Mouse (Mus musculus) kidney, embryonic 15.5 days (tissue): Measurements from ENCODE around the gene Il13ra1. TPM values are rescaled to one million over a fixed set of nuclear protein-coding genes. Genes with fewer than 3 reads are reported as not detected.

Source experiments
- ATAC-seq: fragments of 200-750 bp; cut with Nextera tagmentation; replicated peaks from 2 replicates; pipeline ENCODE4 v1.8.0; 2017; ENCODE audit warnings: moderate TSS enrichment; ENCODE audit not compliant: low FRiP score
- H3K27ac ChIP-seq: fragments of 300-500 bp; sonication (generic); 2 replicates; pipeline ENCODE4 v1.5.1; 2015; ENCODE audit warnings: mild to moderate bottlenecking, inconsistent platforms
- H3K27me3 ChIP-seq: fragments of 300-500 bp; sonication (generic); 2 replicates; pipeline ENCODE4 v1.6.1; 2015; ENCODE audit warnings: inconsistent platforms
- H3K36me3 ChIP-seq: fragments of 300-500 bp; sonication (generic); 2 replicates; pipeline ENCODE4 v1.6.1; 2015; ENCODE audit warnings: inconsistent platforms
- H3K4me1 ChIP-seq: fragments of 300-500 bp; sonication (generic); 2 replicates; pipeline ENCODE4 v1.6.1; 2015; ENCODE audit warnings: inconsistent platforms
- H3K4me2 ChIP-seq: fragments of 300-500 bp; sonication (generic); 2 replicates; pipeline ENCODE4 v1.6.1; 2015; ENCODE audit warnings: moderate library complexity, mild to moderate bottlenecking, inconsistent platforms
- H3K4me3 ChIP-seq: fragments of 300-500 bp; sonication (generic); replicated peaks from 2 replicates; pipeline ENCODE4 v1.5.1; 2015; ENCODE audit warnings: mild to moderate bottlenecking, inconsistent platforms
- H3K9ac ChIP-seq: fragments of 300-500 bp; sonication (generic); 2 replicates; pipeline ENCODE4 v1.6.1; 2015; ENCODE audit warnings: mild to moderate bottlenecking, inconsistent platforms
- H3K9me3 ChIP-seq: fragments of 300-500 bp; sonication (generic); replicated peaks from 2 replicates; pipeline ENCODE4 v1.6.1; 2016; ENCODE audit warnings: inconsistent platforms
- WGBS: fragments of 180-500 bp; shearing (Covaris S2); methylation state at CpG from one replicate; pipeline ENCODE4 v1.1.7; 2015; ENCODE audit warnings: mixed read lengths; 5-methylcytosine and 5-hydroxymethylcytosine counted together
- polyA plus RNA-seq: library from polyadenylated mRNA; unstranded; fragments of >200 nt; fragmentation: Nextera tagmentation; extraction: Ambion mirVana; gene quantifications from 2 replicates; pipeline ENCODE4 v1.2.1, GENCODE M21; 2015

The Il13ra1 gene
- 28.4 and 30.5 TPM in 2 replicates for polyA plus RNA-seq

DNA sequence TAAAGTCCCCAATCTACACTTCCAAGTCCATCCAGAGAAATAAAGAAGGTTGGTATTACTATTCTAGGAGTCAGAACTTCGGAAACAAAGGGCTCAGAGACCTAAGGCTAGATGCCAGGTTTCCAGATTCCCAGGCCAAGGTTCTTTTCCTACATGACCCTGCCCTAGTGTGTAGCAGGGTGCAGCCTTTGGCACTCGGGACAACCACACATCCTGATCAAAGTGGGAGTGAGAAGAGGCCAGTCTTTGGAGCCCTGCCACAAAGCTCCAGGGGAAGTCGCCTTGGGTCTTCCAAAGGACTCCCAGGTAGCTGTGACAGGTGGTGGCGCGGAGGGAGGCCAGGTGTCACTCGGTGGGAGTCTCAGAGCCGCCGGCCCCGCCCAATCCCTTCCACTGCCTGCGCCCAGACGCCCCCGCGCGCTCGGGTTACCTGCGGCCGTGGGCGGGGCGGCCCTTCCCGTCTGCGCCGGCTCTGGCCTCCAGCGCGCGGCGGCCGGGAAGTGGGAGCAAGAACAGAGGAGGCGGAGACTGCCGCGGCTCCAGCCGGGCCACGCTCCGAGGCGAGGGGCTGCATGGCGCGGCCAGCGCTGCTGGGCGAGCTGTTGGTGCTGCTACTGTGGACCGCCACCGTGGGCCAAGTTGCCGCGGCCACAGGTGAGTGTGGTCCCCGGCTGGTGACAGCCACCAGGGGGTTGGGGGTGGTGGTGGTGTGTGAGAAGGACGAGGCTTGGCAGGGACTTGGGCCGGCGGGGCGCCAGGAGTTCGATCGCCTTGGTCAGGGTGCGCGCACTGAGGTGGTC, at the start of gene Il13ra1:
Gene Il13ra1 (plus strand): TSS at position 489 of the 800 bp plus-strand sequence.
- 24% methylated on average over 43 of the region's 51 CpGs for WGBS
- peak within 1 kb of the TSS; percentile 54; the same call in 1 of the 2 replicates for H3K27ac ChIP-seq
- H3K27me3 ChIP-seq, result no peaks in the 10 kb centered on the region

DNA sequence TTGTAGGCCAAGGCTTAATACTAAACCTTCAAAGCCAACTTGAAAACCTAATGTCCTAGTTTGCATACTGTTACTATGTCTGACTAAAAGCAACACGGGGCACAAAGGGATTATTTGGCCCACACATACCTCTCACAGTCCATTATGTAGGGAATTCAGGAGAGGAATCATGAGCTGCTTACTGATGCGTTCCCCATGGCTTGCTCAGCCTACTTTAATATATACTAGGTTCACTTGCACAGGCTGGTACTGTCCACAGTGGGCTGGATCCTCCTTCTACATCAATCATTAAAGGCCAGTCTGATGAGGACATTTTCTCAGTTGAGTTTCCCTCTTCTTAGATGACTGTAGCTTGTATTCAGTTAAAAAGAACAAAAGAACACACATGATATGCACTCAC, 37.9 kb upstream of the Il13ra1 start:
- no peak for ATAC-seq
- no peak overlapping the region for H3K9ac ChIP-seq
- H3K27ac ChIP-seq, result no peak overlapping the region

More for the DNA sequence above, at the start of gene Il13ra1:
- no peaks in the 10 kb centered on the region for H3K4me1 ChIP-seq
- H3K36me3 ChIP-seq, result no peaks in the 10 kb centered on the region
- H3K4me2 ChIP-seq, result peak within 1 kb of the TSS; percentile 70
- ATAC-seq, result peak; percentile 93
- H3K4me3 ChIP-seq, result peak within 1 kb of the TSS; percentile 55
- no peaks in the 10 kb centered on the region for H3K9me3 ChIP-seq
- H3K9ac ChIP-seq, result peak within 1 kb of the TSS; percentile 55

DNA sequence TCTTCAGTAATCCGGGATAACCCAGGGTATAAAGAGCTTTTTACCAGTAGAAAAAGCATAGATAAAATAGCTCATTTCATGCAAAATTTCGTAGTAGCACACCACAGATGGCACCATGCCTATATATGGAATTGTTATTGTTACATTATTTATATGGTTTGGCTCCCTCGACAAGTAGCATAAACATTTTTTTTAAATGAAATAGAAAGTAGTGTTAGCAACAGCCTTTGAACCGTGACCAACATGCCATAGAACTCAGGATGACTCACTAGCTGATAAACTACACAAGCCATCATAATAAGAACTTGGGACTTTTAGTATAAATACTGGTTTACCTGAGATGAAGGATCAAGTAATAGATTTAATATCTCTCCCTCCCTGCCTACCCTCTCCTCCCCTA, 34.7 kb upstream of the Il13ra1 start:
- H3K27ac ChIP-seq, result no peak overlapping the region
- no peak overlapping the region for H3K4me3 ChIP-seq
- 64% methylated on average over 4 of the region's 4 CpGs for WGBS
- no peak overlapping the region for H3K4me2 ChIP-seq
- ATAC-seq, result no peak
- no peak overlapping the region for H3K9ac ChIP-seq
- H3K4me1 ChIP-seq, result no peaks in the 10 kb centered on the region
- H3K36me3 ChIP-seq, result no peaks in the 10 kb centered on the region
- H3K27me3 ChIP-seq, result no peaks in the 10 kb centered on the region
- H3K9me3 ChIP-seq, result no peaks in the 10 kb centered on the region

More for the DNA sequence above, 37.9 kb upstream of the Il13ra1 start:
- H3K4me1 ChIP-seq, result no peaks in the 10 kb centered on the region
- H3K9me3 ChIP-seq, result no peaks in the 10 kb centered on the region
- no peaks in the 10 kb centered on the region for H3K36me3 ChIP-seq
- H3K27me3 ChIP-seq, result no peaks in the 10 kb centered on the region
- no peak overlapping the region for H3K4me2 ChIP-seq
- no peak overlapping the region for H3K4me3 ChIP-seq
- 79% methylated on average over 2 of the region's 2 CpGs for WGBS

DNA sequence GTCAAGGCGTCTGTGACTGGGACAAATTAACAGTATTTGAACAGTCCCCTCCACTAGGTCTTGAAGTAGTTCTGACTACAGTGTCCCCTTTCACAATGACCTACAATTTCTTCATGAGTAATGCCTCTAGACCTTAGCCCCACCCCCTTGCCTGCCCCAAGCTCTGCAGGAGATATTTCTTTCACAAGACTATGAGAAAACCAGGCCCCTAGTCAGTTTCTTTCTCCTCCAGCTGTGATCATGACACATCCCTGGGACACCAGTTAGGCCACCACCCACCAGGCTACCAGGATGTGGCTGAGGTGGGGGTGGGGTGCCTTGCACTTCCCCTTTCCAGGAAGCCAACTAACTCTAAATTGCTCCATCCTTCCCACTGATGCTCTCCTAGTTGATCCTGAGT, 29.0 kb upstream of the Il13ra1 start:
- Histone ChIP-seq H3K9me3 (no peaks in the 10 kb centered on the region), H3K27ac (no peak overlapping the region), H3K4me1 (no peaks in the 10 kb centered on the region), H3K9ac (no peak overlapping the region), H3K36me3 (no peaks in the 10 kb centered on the region), H3K4me3 (no peak overlapping the region), H3K27me3 (no peaks in the 10 kb centered on the region), H3K4me2 (no peak overlapping the region)
- WGBS, result 80% methylated on average over 1 of the region's 1 CpGs
- ATAC-seq, result no peak

DNA sequence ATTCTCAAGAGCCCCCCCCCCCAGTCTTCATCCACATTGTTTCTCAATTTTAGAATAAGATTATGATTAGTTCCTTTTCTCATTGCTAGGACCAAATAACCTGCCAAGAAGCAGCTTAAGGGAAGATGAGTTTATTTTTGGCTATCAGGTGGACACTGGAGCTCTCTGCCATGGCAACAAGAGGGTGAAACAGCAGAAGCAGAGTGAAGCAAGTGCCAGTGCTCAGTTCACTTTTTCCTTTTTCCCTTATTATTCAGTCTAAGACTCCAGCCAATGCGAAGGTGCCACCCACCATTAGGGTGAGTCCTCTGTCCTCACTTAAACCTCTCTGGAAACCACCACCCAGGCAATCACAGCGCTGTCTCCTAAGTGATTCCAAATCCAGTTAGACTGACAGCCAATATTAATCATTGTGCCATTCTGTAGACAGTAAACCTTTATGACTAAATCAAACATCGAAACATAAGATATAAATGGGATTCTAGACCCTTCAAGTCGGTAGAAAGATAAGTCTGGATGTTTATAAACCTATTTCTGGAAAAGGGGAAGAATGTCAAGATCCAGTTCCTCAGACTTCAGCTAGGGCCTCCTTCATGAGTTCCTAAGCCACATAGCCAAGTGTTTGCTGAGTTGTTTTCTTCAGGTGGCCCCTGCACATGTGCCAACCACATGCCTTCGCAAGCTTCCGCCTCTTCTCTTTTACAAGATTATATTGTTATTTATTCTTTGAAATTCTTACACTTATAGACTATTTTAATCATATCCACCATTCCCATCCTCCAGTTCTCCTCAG, 23.2 kb upstream of the Il13ra1 start:
- H3K27ac ChIP-seq, result no peak overlapping the region
- no peak overlapping the region for H3K4me2 ChIP-seq
- H3K4me1 ChIP-seq, result no peaks in the 10 kb centered on the region
- H3K9me3 ChIP-seq, result no peaks in the 10 kb centered on the region
- H3K27me3 ChIP-seq, result no peaks in the 10 kb centered on the region
- WGBS, result 87% methylated on average over 6 of the region's 6 CpGs
- ATAC-seq, result no peak
- no peak overlapping the region for H3K4me3 ChIP-seq
- H3K36me3 ChIP-seq, result no peaks in the 10 kb centered on the region
- no peak overlapping the region for H3K9ac ChIP-seq

DNA sequence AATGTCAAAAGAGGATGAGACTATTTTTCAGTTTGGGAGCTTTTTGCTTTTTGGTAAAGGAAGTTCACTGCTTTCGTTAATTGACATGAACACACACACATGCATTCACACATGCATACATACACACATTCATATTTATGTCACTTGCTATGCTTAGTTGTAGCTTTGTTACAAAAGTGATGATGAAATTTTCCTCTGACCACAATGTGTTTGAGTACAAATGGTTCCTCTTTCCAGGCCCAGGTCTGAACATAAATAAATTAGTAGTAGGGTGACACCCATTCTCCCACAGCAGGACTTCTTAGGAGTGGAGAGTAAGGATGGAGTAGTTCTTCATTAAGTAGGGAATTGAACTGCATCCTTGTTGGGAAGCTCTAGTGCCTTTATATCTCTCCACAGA, 11.0 kb upstream of the Il13ra1 start:
- H3K27me3 ChIP-seq, result no peaks in the 10 kb centered on the region
- no peak overlapping the region for H3K4me2 ChIP-seq
- no peak overlapping the region for H3K4me3 ChIP-seq
- no peak overlapping the region for H3K9ac ChIP-seq
- no peak for ATAC-seq
- H3K36me3 ChIP-seq, result no peaks in the 10 kb centered on the region
- 84% methylated on average over 1 of the region's 1 CpGs for WGBS
- H3K27ac ChIP-seq, result no peak overlapping the region
- no peaks in the 10 kb centered on the region for H3K9me3 ChIP-seq
- no peaks in the 10 kb centered on the region for H3K4me1 ChIP-seq

DNA sequence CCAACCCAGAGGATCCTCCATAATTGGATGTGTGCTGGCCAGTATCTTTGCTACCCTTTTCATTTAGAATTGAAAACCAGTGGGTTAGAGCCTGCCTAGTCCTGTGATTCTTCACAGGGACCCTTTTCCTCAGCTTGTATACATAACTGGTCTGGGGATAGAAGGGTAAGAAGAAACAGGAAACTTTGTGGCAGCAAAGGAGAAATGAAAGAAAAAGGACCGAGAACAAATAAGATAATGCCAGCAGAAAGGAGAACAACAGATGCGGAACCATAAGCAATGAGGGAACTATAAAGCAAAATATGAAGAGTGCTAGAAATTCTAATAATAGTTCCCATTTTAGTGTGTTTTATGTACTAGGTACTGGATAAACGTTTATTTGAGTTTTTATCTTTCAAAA, 10.6 kb upstream of the Il13ra1 start:
- Histone ChIP-seq H3K9ac (no peak overlapping the region), H3K4me1 (no peaks in the 10 kb centered on the region), H3K27ac (no peak overlapping the region), H3K27me3 (no peaks in the 10 kb centered on the region), H3K9me3 (no peaks in the 10 kb centered on the region), H3K36me3 (no peaks in the 10 kb centered on the region), H3K4me3 (no peak overlapping the region), H3K4me2 (no peak overlapping the region)
- WGBS, result 79% methylated on average over 3 of the region's 3 CpGs
- no peak for ATAC-seq

DNA sequence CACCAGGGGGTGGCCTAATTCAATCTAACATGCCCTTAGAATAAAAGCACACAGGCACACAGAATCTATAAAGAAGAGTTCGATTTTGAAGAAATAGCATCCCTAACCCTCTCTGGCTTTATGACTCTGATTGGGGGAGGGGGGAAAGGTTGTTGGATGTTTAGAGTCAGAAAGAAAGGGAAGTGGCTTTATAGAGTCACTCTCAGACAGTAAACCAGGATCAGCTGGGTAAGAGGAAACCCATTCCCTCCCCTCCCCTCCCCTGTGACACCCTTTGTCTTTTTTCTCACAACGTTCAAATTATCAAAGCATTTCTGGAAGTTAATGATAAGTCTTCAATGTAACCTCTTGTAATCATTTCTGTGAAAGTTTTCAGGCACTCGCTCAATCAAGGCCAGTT, 3.3 kb upstream of the Il13ra1 start:
- H3K36me3 ChIP-seq, result no peaks in the 10 kb centered on the region
- no peak overlapping the region for H3K9ac ChIP-seq
- no peak for ATAC-seq
- H3K27me3 ChIP-seq, result no peaks in the 10 kb centered on the region
- H3K4me3 ChIP-seq, result no peak overlapping the region
- H3K4me1 ChIP-seq, result no peaks in the 10 kb centered on the region
- H3K27ac ChIP-seq, result no peak overlapping the region
- no peak overlapping the region for H3K4me2 ChIP-seq
- H3K9me3 ChIP-seq, result no peaks in the 10 kb centered on the region
- WGBS, result 41% methylated on average over 3 of the region's 3 CpGs

DNA sequence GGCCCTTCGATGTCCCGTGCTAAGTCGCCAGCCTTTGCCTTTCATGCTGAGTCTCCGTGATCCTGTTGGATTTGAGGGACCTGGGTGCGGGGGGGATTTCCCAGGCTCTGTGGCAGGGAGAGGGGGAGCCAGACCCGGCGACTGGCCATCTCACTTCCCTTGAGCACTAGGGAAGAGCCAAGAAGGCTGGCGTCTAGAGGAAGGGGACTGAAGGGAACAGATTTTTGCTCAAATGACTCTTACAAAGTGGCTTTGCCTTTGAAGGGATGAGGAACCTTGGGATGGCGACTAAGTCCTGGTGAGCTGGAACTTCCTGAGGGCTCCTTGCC, 476 bp downstream of the Il13ra1 start:
- H3K27ac ChIP-seq, result peak overlapping the region; percentile 54; the same call in 1 of the 2 replicates
- no peaks in the 10 kb centered on the region for H3K36me3 ChIP-seq
- H3K4me2 ChIP-seq, result peak overlapping the region; percentile 70
- 21% methylated on average over 9 of the region's 9 CpGs for WGBS
- H3K9ac ChIP-seq, result peak overlapping the region; percentile 55
- H3K9me3 ChIP-seq, result no peaks in the 10 kb centered on the region
- peak overlapping the region; percentile 55 for H3K4me3 ChIP-seq
- no peaks in the 10 kb centered on the region for H3K27me3 ChIP-seq
- ATAC-seq, result peak; percentile 55
- H3K4me1 ChIP-seq, result no peaks in the 10 kb centered on the region

DNA sequence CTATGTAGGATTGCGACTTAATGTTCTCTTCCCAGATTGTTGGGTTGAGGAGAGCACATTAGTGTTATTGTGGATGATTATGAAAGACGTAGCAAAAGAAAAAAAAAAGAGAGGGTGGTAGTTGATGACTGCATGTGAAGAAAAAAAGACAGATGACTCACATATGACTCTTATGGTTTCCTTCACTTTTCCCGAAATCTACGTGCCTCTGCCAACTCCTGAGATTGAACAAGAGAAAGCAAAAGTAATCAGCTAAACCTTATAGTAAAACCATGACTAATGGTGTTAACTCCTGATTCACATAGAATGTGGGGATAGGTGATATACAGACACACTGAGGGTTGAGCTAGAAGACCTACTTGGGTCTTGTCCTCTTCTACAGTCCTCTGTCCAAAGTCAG, 3.3 kb downstream of the Il13ra1 start:
- ATAC-seq, result no peak
- H3K4me1 ChIP-seq, result no peaks in the 10 kb centered on the region
- no peak overlapping the region for H3K9ac ChIP-seq
- H3K27me3 ChIP-seq, result no peaks in the 10 kb centered on the region
- no peak overlapping the region for H3K4me3 ChIP-seq
- WGBS, result 82% methylated on average over 4 of the region's 4 CpGs
- no peak overlapping the region for H3K27ac ChIP-seq
- no peaks in the 10 kb centered on the region for H3K36me3 ChIP-seq
- H3K4me2 ChIP-seq, result no peak overlapping the region
- no peaks in the 10 kb centered on the region for H3K9me3 ChIP-seq

DNA sequence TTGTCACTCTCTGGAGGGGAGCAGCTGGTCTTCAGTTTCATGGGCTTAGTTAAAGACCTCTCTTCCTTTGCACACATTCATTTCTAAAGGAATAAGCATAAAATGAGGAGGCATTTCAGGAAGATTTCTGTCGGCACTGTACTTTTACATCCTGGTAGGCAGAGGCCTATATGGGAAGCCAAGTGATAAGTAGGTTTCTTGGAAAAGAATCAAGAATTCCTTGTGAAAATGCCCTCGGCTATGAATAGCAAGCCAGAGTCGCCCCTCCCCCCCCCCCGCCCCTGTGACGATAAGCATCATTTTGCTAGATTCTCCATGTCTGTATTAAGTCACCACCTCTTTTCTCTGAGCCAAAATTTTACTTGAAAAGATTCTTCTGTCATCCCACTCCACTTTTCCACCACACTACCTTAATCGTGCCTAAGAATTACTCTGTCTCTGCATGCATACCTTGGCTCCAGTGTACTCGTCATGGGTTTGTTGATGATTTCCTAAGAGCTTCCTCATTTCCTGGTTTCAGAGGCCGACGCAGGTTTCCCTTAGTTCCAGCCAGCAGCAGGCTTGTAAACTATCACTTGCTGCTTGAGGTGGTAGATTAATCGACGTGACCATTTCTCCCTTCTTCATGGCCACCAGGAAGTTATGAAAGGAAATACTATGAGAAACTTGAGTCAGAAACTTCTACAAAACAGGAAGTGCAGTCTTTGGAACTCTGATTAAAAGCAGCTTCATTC, 17.3 kb downstream of the Il13ra1 start:
- Histone ChIP-seq H3K36me3 (no peaks in the 10 kb centered on the region), H3K27me3 (no peaks in the 10 kb centered on the region), H3K4me1 (no peaks in the 10 kb centered on the region), H3K9me3 (no peaks in the 10 kb centered on the region), H3K4me3 (no peak overlapping the region), H3K4me2 (no peak overlapping the region), H3K9ac (no peak overlapping the region), H3K27ac (0 out of 2 replicates have a peak overlapping the region, but pooled peaks have one; percentile 64)
- WGBS, result 61% methylated on average over 11 of the region's 11 CpGs
- 0 out of 2 replicates have a peak, but pooled peaks have one; percentile 46 for ATAC-seq

DNA sequence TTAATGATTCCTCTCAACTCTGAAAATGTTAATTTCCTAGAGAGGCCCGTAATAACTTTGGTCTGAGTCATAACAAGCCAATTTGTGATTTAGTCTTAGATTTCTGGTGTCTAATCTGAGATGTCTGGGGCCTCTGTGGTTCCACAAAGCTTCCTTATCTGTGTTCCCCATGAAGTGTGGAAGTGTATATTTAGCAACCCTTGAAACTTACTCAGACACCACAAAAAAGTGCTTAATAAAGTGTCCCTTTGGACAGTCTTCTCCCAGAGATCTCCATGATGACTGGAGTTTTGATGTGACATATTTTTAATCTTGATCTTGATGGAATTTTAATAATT, 17.8 kb downstream of the Il13ra1 start:
- WGBS, result 60% methylated on average over 1 of the region's 1 CpGs

More for the DNA sequence above, 17.8 kb downstream of the Il13ra1 start:
- Histone ChIP-seq H3K4me1 (no peaks in the 10 kb centered on the region), H3K27me3 (no peaks in the 10 kb centered on the region), H3K27ac (no peak overlapping the region), H3K4me3 (no peak overlapping the region), H3K9me3 (no peaks in the 10 kb centered on the region), H3K9ac (no peak overlapping the region), H3K4me2 (no peak overlapping the region), H3K36me3 (no peaks in the 10 kb centered on the region)
- ATAC-seq, result no peak
